Mouse (Mus musculus): ENCODE measurements around the gene Endov.
A peak's percentile ranks its signal among the peaks of the same experiment; 100 is the strongest.

Endov gene

GRCm38 (mm10) chr11:119516677-119517361 is 25.7 kb downstream of the Endov start:
- DNase-seq (ENCODE audit: low spot score), result no peak

GRCm38 (mm10) chr11:119519387-119519786 is 28.2 kb downstream of the Endov start:
- no peak for DNase-seq (ENCODE audit: low spot score)

GRCm38 (mm10) chr11:119520005-119520712 is 29.0 kb downstream of the Endov start:
- DNase-seq (ENCODE audit: low spot score), result no peak

- DNase-seq (ENCODE audit: low spot score), result no peak
Measured at GRCm38 (mm10) chr11:119520713-119521063, 29.5 kb downstream of the Endov start.

- DNase-seq (ENCODE audit: low spot score), result no peak
Measured at GRCm38 (mm10) chr11:119521920-119522710, 31.0 kb downstream of the Endov start.

GRCm38 (mm10) chr11:119522779-119523178 is 31.6 kb downstream of the Endov start:
- no peak for DNase-seq (ENCODE audit: low spot score)

GRCm38 (mm10) chr11:119523392-119523791 is 32.2 kb downstream of the Endov start:
- no peak for DNase-seq (ENCODE audit: low spot score)

- DNase-seq (ENCODE audit: low spot score), result peak; percentile 65
Measured at GRCm38 (mm10) chr11:119524545-119524949, 33.4 kb downstream of the Endov start.

GRCm38 (mm10) chr11:119526068-119526966 is 35.2 kb downstream of the Endov start:
- DNase-seq (ENCODE audit: low spot score), result no peak

GRCm38 (mm10) chr11:119528930-119529329 is 37.8 kb downstream of the Endov start:
- no peak for DNase-seq (ENCODE audit: low spot score)

GRCm38 (mm10) chr11:119532460-119532859 is 41.3 kb downstream of the Endov start:
- no peak for DNase-seq (ENCODE audit: low spot score)

GRCm38 (mm10) chr11:119533745-119534144 is 42.6 kb downstream of the Endov start:
- DNase-seq (ENCODE audit: low spot score), result no peak

- no peak for DNase-seq (ENCODE audit: low spot score)
Measured at GRCm38 (mm10) chr11:119539944-119540343, 48.8 kb downstream of the Endov start.

GRCm38 (mm10) chr11:119540560-119540959 is 49.4 kb downstream of the Endov start:
- DNase-seq (ENCODE audit: low spot score), result no peak

- DNase-seq (ENCODE audit: low spot score), result no peak
Measured at GRCm38 (mm10) chr11:119541082-119541481, 49.9 kb downstream of the Endov start.

- DNase-seq (ENCODE audit: low spot score), result no peak
Measured at GRCm38 (mm10) chr11:119542371-119542770, 51.2 kb downstream of the Endov start.

GRCm38 (mm10) chr11:119542886-119543285 is 51.7 kb downstream of the Endov start:
- no peak for DNase-seq (ENCODE audit: low spot score)

GRCm38 (mm10) chr11:119543816-119544517 is 52.8 kb downstream of the Endov start:
- no peak for DNase-seq (ENCODE audit: low spot score)

GRCm38 (mm10) chr11:119544518-119545105 is 53.5 kb downstream of the Endov start:
- no peak for DNase-seq (ENCODE audit: low spot score)

GRCm38 (mm10) chr11:119545281-119545680 is 54.1 kb downstream of the Endov start:
- no peak for DNase-seq (ENCODE audit: low spot score)
